Mouse (Mus musculus): ENCODE results near the gene Cmtr2.

DNA sequence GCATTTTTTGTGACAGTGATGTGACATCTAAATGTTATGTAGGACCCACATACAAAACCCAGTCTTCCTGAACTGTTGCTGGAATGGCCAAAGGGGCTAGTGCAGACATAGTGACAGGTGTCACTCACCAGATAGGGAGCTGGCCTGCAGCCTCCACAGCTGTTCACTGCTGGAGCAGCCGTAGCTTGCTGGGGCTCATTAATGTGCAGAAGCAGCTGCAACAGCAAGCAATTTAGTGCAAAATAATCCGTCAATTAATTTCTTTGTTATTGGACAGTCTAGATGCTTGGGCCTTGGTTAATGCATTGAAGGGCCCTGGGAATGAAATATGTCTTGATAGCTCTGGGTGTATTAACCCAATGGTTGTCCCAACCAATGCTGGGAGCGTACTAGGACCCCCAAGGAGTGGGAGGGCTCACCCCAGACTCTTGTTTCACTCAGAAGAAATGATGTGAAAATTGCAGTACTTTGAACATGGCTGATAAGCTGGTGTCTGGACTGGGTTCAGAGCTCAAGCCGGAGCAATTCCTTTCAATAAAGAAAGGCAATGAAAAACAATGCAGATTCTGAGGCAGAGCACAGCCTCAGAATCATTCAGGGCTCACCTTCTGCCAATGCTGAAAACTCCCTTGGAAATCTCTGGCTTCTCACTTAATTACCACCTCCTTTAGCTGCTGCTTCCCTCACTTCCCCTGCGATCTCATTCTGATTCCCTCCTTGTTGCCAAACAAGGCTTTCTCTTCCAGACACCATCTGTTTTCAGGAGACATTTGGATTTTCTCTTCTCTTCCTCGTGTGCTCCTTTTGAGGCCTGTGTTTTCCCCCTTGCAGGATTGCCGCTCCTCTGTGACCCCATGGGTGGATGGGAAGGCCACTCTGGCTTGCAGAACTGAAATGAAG lies 27.1 kb downstream of the Cmtr2 start:
- TF ChIP-seq CTCF (IDR thresholded peaks at IDR 0.05; ENCODE audit: low read depth, low read length) (no peak), EP300 (IDR thresholded peaks at IDR 0.05; ENCODE audit: insufficient read depth, low read depth, low read length) (no peak)

Data from ES-Bruce4 (cell line).